Comparison of ENCODE assay signal across 24 mouse cellular contexts in the genomic region with DNA sequence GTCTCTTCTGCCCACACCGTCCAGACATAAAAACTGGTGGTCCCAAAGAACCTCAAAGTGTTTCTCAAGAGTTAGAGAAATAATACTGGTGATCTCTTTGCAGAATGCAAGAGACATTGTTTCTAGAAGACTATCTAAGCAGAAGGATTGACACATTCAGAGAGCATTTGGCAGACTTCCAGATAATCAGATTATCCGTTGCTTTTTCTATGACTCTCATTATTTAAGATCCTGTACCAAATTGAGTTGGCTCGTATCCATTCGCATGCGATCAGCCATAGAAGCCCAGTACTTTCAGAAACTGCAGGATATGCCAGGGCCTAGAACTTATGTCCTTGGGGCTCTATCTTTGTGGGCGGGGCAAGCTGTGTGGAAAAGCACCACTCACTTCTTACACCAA.
A peak's percentile ranks its signal among the peaks of the same experiment; 100 is the strongest.
DNase-seq lines count a peak whose midpoint lies in the region; ATAC-seq and TF ChIP-seq lines count a peak whose summit lies in the region.
"Had no signal": no experiment of that assay in that cellular context is flagged by ENCODE, and none has a peak within 500 bp of the region (broad histone marks: within the 10 kb centered on the region; RNA-seq: fewer than 3 reads in every experiment).

No protein-coding gene starts in this region.

- no peaks in the 10 kb centered on the region for H3K36me3 ChIP-seq in forebrain, embryonic 14.5 days (ENCODE audit: control insufficient read depth, insufficient read depth, low read length)
- no peaks in the 10 kb centered on the region for H3K36me3 ChIP-seq in forebrain, postnatal 0 days (ENCODE audit: insufficient read depth)
- no peaks in the 10 kb centered on the region for H3K36me3 ChIP-seq in midbrain, embryonic 12.5 days
- no peaks in the 10 kb centered on the region for H3K36me3 ChIP-seq in midbrain, embryonic 11.5 days (ENCODE audit: control insufficient read depth, insufficient read depth, low read length)
- H3K36me3 ChIP-seq: heart, embryonic 15.5 days; liver, embryonic 15.5 days; neural tube, embryonic 12.5 days had no signal

- no peak overlapping the region for H3K9ac ChIP-seq in forebrain, embryonic 14.5 days (ENCODE audit: low read length)
- H3K9ac ChIP-seq in forebrain, postnatal 0 days, result no peak overlapping the region
- H3K9ac ChIP-seq in midbrain, embryonic 12.5 days (replicated peaks), result no peak overlapping the region
- no peak overlapping the region for H3K9ac ChIP-seq in midbrain, embryonic 11.5 days (ENCODE audit: low read length)
- H3K9ac ChIP-seq: heart, embryonic 15.5 days; liver, embryonic 15.5 days; neural tube, embryonic 12.5 days had no signal

- H3K4me1 ChIP-seq in forebrain, embryonic 14.5 days (ENCODE audit: control insufficient read depth, insufficient read depth, low read length), result no peaks in the 10 kb centered on the region; the same call in 1 of the 2 replicates
- no peaks in the 10 kb centered on the region for H3K4me1 ChIP-seq in forebrain, postnatal 0 days (ENCODE audit: insufficient read depth)
- 0 out of 2 replicates have a peak, but pooled peaks cover 3% of the 10 kb centered on the region for H3K4me1 ChIP-seq in midbrain, embryonic 12.5 days
- no peaks in the 10 kb centered on the region for H3K4me1 ChIP-seq in midbrain, embryonic 11.5 days (ENCODE audit: control insufficient read depth, insufficient read depth, low read length)
- H3K4me1 ChIP-seq: heart, embryonic 15.5 days; liver, embryonic 15.5 days; neural tube, embryonic 12.5 days had no signal

- H3K4me2 ChIP-seq in forebrain, embryonic 14.5 days (ENCODE audit: low read length), result no peak overlapping the region
- no peak overlapping the region for H3K4me2 ChIP-seq in forebrain, postnatal 0 days (ENCODE audit: low read depth)
- no peak overlapping the region for H3K4me2 ChIP-seq in midbrain, embryonic 12.5 days (replicated peaks)
- no peak overlapping the region for H3K4me2 ChIP-seq in midbrain, embryonic 11.5 days
- H3K4me2 ChIP-seq: heart, embryonic 15.5 days; liver, embryonic 15.5 days; neural tube, embryonic 12.5 days had no signal

- no peaks in the 10 kb centered on the region for H3K27me3 ChIP-seq in forebrain, embryonic 14.5 days (replicated peaks; ENCODE audit: control insufficient read depth, insufficient read depth, low read length)
- no peaks in the 10 kb centered on the region for H3K27me3 ChIP-seq in forebrain, postnatal 0 days (ENCODE audit: insufficient read depth, low read length)
- no peaks in the 10 kb centered on the region for H3K27me3 ChIP-seq in midbrain, embryonic 12.5 days
- no peaks in the 10 kb centered on the region for H3K27me3 ChIP-seq in midbrain, embryonic 11.5 days (ENCODE audit: control insufficient read depth, insufficient read depth, low read length)
- H3K27me3 ChIP-seq: heart, embryonic 15.5 days; liver, embryonic 15.5 days; neural tube, embryonic 12.5 days had no signal

- no peak overlapping the region for H3K4me3 ChIP-seq in forebrain, embryonic 14.5 days (ENCODE audit: low read depth, low read length)
- no peak overlapping the region for H3K4me3 ChIP-seq in forebrain, postnatal 0 days (ENCODE audit: low read depth, low read length)
- H3K4me3 ChIP-seq in midbrain, embryonic 12.5 days, result no peak overlapping the region
- no peak overlapping the region for H3K4me3 ChIP-seq in midbrain, embryonic 11.5 days (ENCODE audit: low read depth, low read length)
- H3K4me3 ChIP-seq: heart, embryonic 15.5 days; liver, embryonic 15.5 days; neural tube, embryonic 12.5 days had no signal

- H3K9me3 ChIP-seq in forebrain, embryonic 14.5 days (replicated peaks; ENCODE audit: control insufficient read depth, low read length), result no peaks in the 10 kb centered on the region
- no peaks in the 10 kb centered on the region for H3K9me3 ChIP-seq in forebrain, postnatal 0 days (ENCODE audit: low read length)
- no peaks in the 10 kb centered on the region for H3K9me3 ChIP-seq in midbrain, embryonic 12.5 days
- no peaks in the 10 kb centered on the region for H3K9me3 ChIP-seq in midbrain, embryonic 11.5 days (ENCODE audit: control insufficient read depth, low read length)
- H3K9me3 ChIP-seq: heart, embryonic 15.5 days; liver, embryonic 15.5 days; neural tube, embryonic 12.5 days had no signal

- H3K27ac ChIP-seq in forebrain, embryonic 14.5 days (ENCODE audit: low read depth, low read length), result no peak overlapping the region
- H3K27ac ChIP-seq in forebrain, postnatal 0 days (ENCODE audit: low read depth, low read length), result no peak overlapping the region
- H3K27ac ChIP-seq in midbrain, embryonic 12.5 days (replicated peaks), result no peak overlapping the region
- H3K27ac ChIP-seq in midbrain, embryonic 11.5 days (ENCODE audit: low read depth, low read length), result no peak overlapping the region
- H3K27ac ChIP-seq: heart, embryonic 15.5 days; liver, embryonic 15.5 days; neural tube, embryonic 12.5 days had no signal

- peak; percentile 44; the same call in 1 of the 2 replicates for ATAC-seq in forebrain, embryonic 14.5 days
- ATAC-seq in forebrain, postnatal 0 days, result no peak
- 0 out of 2 replicates have a peak, but pooled peaks have one; percentile 44 for ATAC-seq in midbrain, embryonic 12.5 days (ENCODE audit: low FRiP score, low read depth)
- no peak for ATAC-seq in midbrain, embryonic 11.5 days (ENCODE audit: low FRiP score)
- peak; percentile 69 for ATAC-seq in megakaryocyte-erythroid progenitor cell, adult 5-6 weeks (replicated peaks; ENCODE audit: low FRiP score, low TSS enrichment, poor library complexity, severe bottlenecking)
- ATAC-seq in CD4-positive, CD25-positive, alpha-beta regulatory T cell, adult 4 months, result no peak
- ATAC-seq: activated CD4-positive, CD25-positive, alpha-beta regulatory T cell, adult 4 months; inflammation-experienced regulatory T-cells, adult 6 months; lung, postnatal 0 days had no signal

- 19% methylated on average over 6 of the region's 6 CpGs for WGBS in forebrain, embryonic 14.5 days
- 25% methylated on average over 6 of the region's 6 CpGs for WGBS in forebrain, postnatal 0 days
- 53% methylated on average over 6 of the region's 6 CpGs for WGBS in midbrain, embryonic 12.5 days
- WGBS in midbrain, embryonic 11.5 days, result 71% methylated on average over 6 of the region's 6 CpGs

- peak; percentile 81 for DNase-seq in forebrain, embryonic 14.5 days (ENCODE audit: low spot score)
- no peak for DNase-seq in forebrain, postnatal 0 days
- no peak for DNase-seq in midbrain, embryonic 11.5 days (ENCODE audit: low spot score, missing footprints)
- peak; percentile 55 for DNase-seq in Muller cell, postnatal 12 days (ENCODE audit: inconsistent ontology term)
- DNase-seq: adrenal gland, postnatal 14 days; B cell, adult 2 months; cerebellum, adult 11-12 months; cerebellum, postnatal 25 days; embryo, embryonic 11 days; gastrocnemius, postnatal 25 days; kidney, adult 9 months; kidney, postnatal 36 days; right cerebral cortex, postnatal 14 days; spleen, adult 18-20 months; thymus, adult 2 months had no signal

- TF ChIP-seq CTCF in forebrain, postnatal 0 days (IDR thresholded peaks at IDR 0.05; ENCODE audit: low read depth), result no peak

Comparison
In these comparisons a context has a peak if more than half of its experiments do, and no peak if none do; other contexts are left out.
1. ATAC-seq: peak in forebrain, embryonic 14.5 days (single experiment), midbrain, embryonic 12.5 days (single experiment) and megakaryocyte-erythroid progenitor cell, adult 5-6 weeks (single experiment); none in forebrain, postnatal 0 days (single experiment), midbrain, embryonic 11.5 days (single experiment) and CD4-positive, CD25-positive, alpha-beta regulatory T cell, adult 4 months (single experiment).
2. DNase-seq: peak in forebrain, embryonic 14.5 days (single experiment) and Muller cell, postnatal 12 days (single experiment); none in forebrain, postnatal 0 days (single experiment) and midbrain, embryonic 11.5 days (single experiment).